ENCODE assay signal across 8 mouse cellular contexts in genomic region chr8:120370461-120370860, GRCm38 (mm10).
DNase-seq lines count a peak whose midpoint lies in the region; ATAC-seq and TF ChIP-seq lines count a peak whose summit lies in the region.

No protein-coding gene starts in this region.

- H3K4me3 ChIP-seq in forebrain, postnatal 0 days (ENCODE audit: low read depth, low read length): no peak overlapping the region
- no peak overlapping the region for H3K4me3 ChIP-seq in forebrain, embryonic 14.5 days (ENCODE audit: low read depth, low read length)
- H3K4me3 ChIP-seq in kidney, postnatal 0 days (replicated peaks; ENCODE audit: low read depth, low read length): no peak overlapping the region
- no peak overlapping the region for H3K4me3 ChIP-seq in bone marrow, adult 2 months (replicated peaks; ENCODE audit: control insufficient read depth, low read depth, low read length)
- peak overlapping the region; percentile 58 for H3K4me3 ChIP-seq in liver, embryonic 13.5 days (replicated peaks)

- WGBS in forebrain, postnatal 0 days: 65% methylated on average over 4 of the region's 4 CpGs
- WGBS in forebrain, embryonic 14.5 days: 64% methylated on average over 4 of the region's 4 CpGs
- 70% methylated on average over 4 of the region's 4 CpGs for WGBS in kidney, postnatal 0 days
- 19% methylated on average over 4 of the region's 4 CpGs for WGBS in bone marrow, adult 2 months
- 12% methylated on average over 4 of the region's 4 CpGs for WGBS in liver, embryonic 13.5 days (ENCODE audit: insufficient replicate concordance)

- DNase-seq in forebrain, postnatal 0 days: no peak
- no peak for DNase-seq in forebrain, embryonic 14.5 days (ENCODE audit: low spot score)
- no peak for DNase-seq in kidney, postnatal 0 days (ENCODE audit: low spot score)
- no peak for DNase-seq in kidney, adult 8-10 months
- peak; percentile 46 for DNase-seq in liver, embryonic 13.5 days
- DNase-seq in thymus, adult 18-20 months: no peak

- H3K4me2 ChIP-seq in forebrain, postnatal 0 days (ENCODE audit: low read depth): no peak overlapping the region
- no peak overlapping the region for H3K4me2 ChIP-seq in forebrain, embryonic 14.5 days (ENCODE audit: low read length)
- H3K4me2 ChIP-seq in kidney, postnatal 0 days (ENCODE audit: low read length): no peak overlapping the region
- peak overlapping the region; percentile 75 for H3K4me2 ChIP-seq in liver, embryonic 13.5 days

- TF ChIP-seq CTCF in forebrain, postnatal 0 days (IDR thresholded peaks at IDR 0.05; ENCODE audit: low read depth): peak; percentile 29
- peak; percentile 39; the same call in 1 of the 2 replicates for TF ChIP-seq CTCF in kidney, postnatal 0 days (IDR thresholded peaks at IDR 0.05; ENCODE audit: low read depth)
- no peak; the same call in 1 of the 2 replicates for TF ChIP-seq CTCF in bone marrow, adult 2 months (IDR thresholded peaks at IDR 0.05; ENCODE audit: control insufficient read depth, insufficient read depth, low read length)

- ATAC-seq in forebrain, postnatal 0 days: no peak
- ATAC-seq in forebrain, embryonic 14.5 days: no peak
- no peak for ATAC-seq in kidney, postnatal 0 days (replicated peaks; ENCODE audit: low FRiP score, low read depth)
- ATAC-seq in liver, embryonic 13.5 days (ENCODE audit: low read depth): no peak
- no peak for ATAC-seq in activated CD4-positive, CD25-positive, alpha-beta regulatory T cell, adult 4 months

- no peak for TF ChIP-seq POLR2A in bone marrow, adult 2 months (IDR thresholded peaks at IDR 0.05; ENCODE audit: borderline replicate concordance, control insufficient read depth, low read depth, low read length)

- H3K36me3 ChIP-seq in forebrain, postnatal 0 days (ENCODE audit: insufficient read depth): no peaks in the 10 kb centered on the region
- no peaks in the 10 kb centered on the region for H3K36me3 ChIP-seq in forebrain, embryonic 14.5 days (ENCODE audit: control insufficient read depth, insufficient read depth, low read length)
- no peaks in the 10 kb centered on the region for H3K36me3 ChIP-seq in kidney, postnatal 0 days (ENCODE audit: insufficient read depth, low read length)
- no peaks in the 10 kb centered on the region for H3K36me3 ChIP-seq in liver, embryonic 13.5 days

- H3K9me3 ChIP-seq in forebrain, postnatal 0 days (ENCODE audit: low read length): no peaks in the 10 kb centered on the region
- H3K9me3 ChIP-seq in forebrain, embryonic 14.5 days (replicated peaks; ENCODE audit: control insufficient read depth, low read length): no peaks in the 10 kb centered on the region
- H3K9me3 ChIP-seq in kidney, postnatal 0 days (replicated peaks; ENCODE audit: low read length): no peaks in the 10 kb centered on the region
- H3K9me3 ChIP-seq in liver, embryonic 13.5 days (replicated peaks): no peaks in the 10 kb centered on the region

- H3K9ac ChIP-seq in forebrain, postnatal 0 days: no peak overlapping the region
- H3K9ac ChIP-seq in forebrain, embryonic 14.5 days (ENCODE audit: low read length): no peak overlapping the region
- H3K9ac ChIP-seq in kidney, postnatal 0 days (ENCODE audit: low read depth, low read length): no peak overlapping the region
- peak overlapping the region; percentile 77 for H3K9ac ChIP-seq in liver, embryonic 13.5 days

- H3K4me1 ChIP-seq in forebrain, postnatal 0 days (ENCODE audit: insufficient read depth): no peaks in the 10 kb centered on the region
- H3K4me1 ChIP-seq in forebrain, embryonic 14.5 days (ENCODE audit: control insufficient read depth, insufficient read depth, low read length): peaks cover 26% of the 10 kb centered on the region
- peaks cover 30% of the 10 kb centered on the region for H3K4me1 ChIP-seq in kidney, postnatal 0 days (replicated peaks; ENCODE audit: insufficient read depth, low read length)
- peaks cover 11% of the 10 kb centered on the region for H3K4me1 ChIP-seq in bone marrow, adult 2 months (ENCODE audit: control insufficient read depth, insufficient read depth, low read length)
- peaks cover 100% of the 10 kb centered on the region for H3K4me1 ChIP-seq in liver, embryonic 13.5 days (replicated peaks)

- no peaks in the 10 kb centered on the region for H3K27me3 ChIP-seq in forebrain, postnatal 0 days (ENCODE audit: insufficient read depth, low read length)
- no peaks in the 10 kb centered on the region for H3K27me3 ChIP-seq in forebrain, embryonic 14.5 days (replicated peaks; ENCODE audit: control insufficient read depth, insufficient read depth, low read length)
- H3K27me3 ChIP-seq in kidney, postnatal 0 days (ENCODE audit: insufficient read depth, low read length): no peaks in the 10 kb centered on the region
- H3K27me3 ChIP-seq in liver, embryonic 13.5 days: no peaks in the 10 kb centered on the region

- no peak overlapping the region for H3K27ac ChIP-seq in forebrain, postnatal 0 days (ENCODE audit: low read depth, low read length)
- no peak overlapping the region for H3K27ac ChIP-seq in forebrain, embryonic 14.5 days (ENCODE audit: low read depth, low read length)
- no peak overlapping the region for H3K27ac ChIP-seq in kidney, postnatal 0 days
- H3K27ac ChIP-seq in bone marrow, adult 2 months (ENCODE audit: control insufficient read depth, insufficient read depth, low read depth, low read length, poor library complexity): peak overlapping the region; percentile 93
- peak overlapping the region; percentile 96 for H3K27ac ChIP-seq in liver, embryonic 13.5 days

Comparison
In these comparisons a context has a peak if more than half of its experiments do, and no peak if none do; other contexts are left out.
1. H3K27ac ChIP-seq: peak in bone marrow, adult 2 months (single experiment) and liver, embryonic 13.5 days (single experiment); none in forebrain, postnatal 0 days (single experiment), forebrain, embryonic 14.5 days (single experiment) and kidney, postnatal 0 days (single experiment).